Mouse (Mus musculus) forebrain, embryonic 14.5 days (tissue): ENCODE data around the gene Ift81. TPM values are rescaled to one million over a fixed set of nuclear protein-coding genes. Genes with fewer than 3 reads are reported as not detected.

Experiments
- ATAC-seq: fragments of 200-750 bp; cut with Nextera tagmentation; 2 replicates; pipeline ENCODE4 v1.8.0; 2017; ENCODE audit warnings: mild to moderate bottlenecking, moderate library complexity
- DNase-seq: peaks from one replicate; pipeline ENCODE4 v3.0.0-alpha.2; 2015; ENCODE audit warnings: low spot score
- H3K27ac ChIP-seq: fragments of 300-500 bp; sonication (generic); 2 replicates; pipeline ENCODE4 v1.5.1; 2014; ENCODE audit warnings: low read depth, mild to moderate bottlenecking, control low read depth, low read length, moderate library complexity
- H3K27me3 ChIP-seq: fragments of 300-500 bp; sonication (generic); replicated peaks from 2 replicates; pipeline ENCODE4 v1.6.1; 2014; ENCODE audit warnings: low read length, control low read depth, mixed read lengths; ENCODE audit not compliant: control insufficient read depth, insufficient read depth
- H3K36me3 ChIP-seq: fragments of 300-500 bp; sonication (generic); 2 replicates; pipeline ENCODE4 v1.6.1; 2014; ENCODE audit warnings: low read length, control low read depth; ENCODE audit not compliant: control insufficient read depth, insufficient read depth
- H3K4me1 ChIP-seq: fragments of 300-500 bp; sonication (generic); 2 replicates; pipeline ENCODE4 v1.6.1; 2014; ENCODE audit warnings: antibody characterized with exemption, low read length, control low read depth; ENCODE audit not compliant: control insufficient read depth, insufficient read depth
- H3K4me2 ChIP-seq: fragments of 300-500 bp; sonication (generic); 2 replicates; pipeline ENCODE4 v1.6.1; 2014; ENCODE audit warnings: mild to moderate bottlenecking, control low read depth, low read length
- H3K4me3 ChIP-seq: fragments of 300-500 bp; sonication (generic); 2 replicates; pipeline ENCODE4 v1.5.1; 2014; ENCODE audit warnings: low read depth, low read length, control low read depth
- H3K9ac ChIP-seq: fragments of 300-500 bp; sonication (generic); 2 replicates; pipeline ENCODE4 v1.6.1; 2014; ENCODE audit warnings: mild to moderate bottlenecking, low read length, control low read depth, moderate library complexity
- H3K9me3 ChIP-seq: fragments of 300-500 bp; sonication (generic); replicated peaks from 2 replicates; pipeline ENCODE4 v1.6.1; 2016; ENCODE audit warnings: low read length, control low read depth, mixed read lengths; ENCODE audit not compliant: control insufficient read depth
- WGBS: fragments of 180-500 bp; shearing (Covaris S2); extraction: QIAGEN DNeasy Blood & Tissue Kit; methylation state at CpG from one replicate; pipeline ENCODE4 v1.1.7; 2014; 5-methylcytosine and 5-hydroxymethylcytosine counted together
- polyA plus RNA-seq: library from polyadenylated mRNA; unstranded; fragments of >200 nt; fragmentation: Nextera tagmentation; extraction: Ambion mirVana; gene quantifications from 2 replicates; pipeline ENCODE4 v1.2.1, GENCODE M21; 2014

Ift81 gene
- polyA plus RNA-seq, 1 experiment from 2014 or later, result 48.9 TPM

DNA sequence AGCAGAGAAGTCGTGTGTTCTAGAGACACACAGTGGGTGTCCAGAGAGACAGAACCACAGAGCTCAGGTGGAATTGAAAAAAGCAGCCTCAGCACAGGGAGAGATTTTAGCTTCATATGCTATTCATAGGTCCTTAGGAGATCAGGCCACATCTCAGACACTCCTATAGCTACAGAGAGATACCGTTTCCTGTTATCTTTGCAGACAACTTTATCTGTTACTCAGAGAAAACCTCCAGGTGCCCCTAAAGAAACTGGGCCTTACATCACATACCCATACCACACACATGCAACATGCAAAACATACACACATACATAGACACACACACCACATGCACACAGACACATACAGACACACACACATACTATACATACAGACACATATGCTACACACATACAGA lies 24.0 kb upstream of the Ift81 start:
- no peaks in the 10 kb centered on the region for H3K9me3 ChIP-seq
- H3K4me1 ChIP-seq, result 0 out of 2 replicates have a peak, but pooled peaks cover 2% of the 10 kb centered on the region
- DNase-seq (no peak), ATAC-seq (no peak)
- no peaks in the 10 kb centered on the region for H3K27me3 ChIP-seq
- H3K4me2 ChIP-seq, result no peak overlapping the region
- WGBS, result 86% methylated on average over 2 of the region's 2 CpGs
- no peak overlapping the region for H3K9ac ChIP-seq
- H3K27ac ChIP-seq, result no peak overlapping the region
- H3K4me3 ChIP-seq, result no peak overlapping the region
- H3K36me3 ChIP-seq, result no peaks in the 10 kb centered on the region

DNA sequence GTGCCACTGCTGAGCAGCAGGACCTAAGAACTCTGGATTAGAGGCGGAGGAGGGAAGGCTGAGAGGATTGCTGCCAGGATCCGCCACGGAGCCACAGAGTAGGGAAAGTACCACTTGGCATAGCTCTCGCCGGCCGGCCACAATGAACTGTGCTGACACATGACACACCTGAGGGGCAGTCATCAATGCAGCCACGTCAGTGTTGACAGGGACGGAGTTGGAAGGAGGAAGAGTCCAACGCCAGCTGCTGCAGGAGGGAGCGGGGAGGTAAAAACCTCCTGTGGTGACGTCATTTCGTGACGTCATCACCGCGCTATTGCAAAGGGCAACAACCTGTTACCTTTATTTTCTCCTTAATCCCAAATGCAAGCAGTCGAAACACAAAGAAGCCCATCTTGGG lies 22.6 kb upstream of the Ift81 start:
- 33% methylated on average over 16 of the region's 16 CpGs for WGBS
- DNase-seq, result peak; percentile 23
- ATAC-seq, result no peak
- 0 out of 2 replicates have a peak, but pooled peaks cover 2% of the 10 kb centered on the region for H3K4me1 ChIP-seq
- no peaks in the 10 kb centered on the region for H3K9me3 ChIP-seq
- no peak overlapping the region for H3K27ac ChIP-seq
- H3K36me3 ChIP-seq, result no peaks in the 10 kb centered on the region
- no peaks in the 10 kb centered on the region for H3K27me3 ChIP-seq
- peak overlapping the region; percentile 11; the same call in 1 of the 2 replicates for H3K4me3 ChIP-seq
- peak overlapping the region; percentile 39 for H3K4me2 ChIP-seq
- H3K9ac ChIP-seq, result no peak overlapping the region

DNA sequence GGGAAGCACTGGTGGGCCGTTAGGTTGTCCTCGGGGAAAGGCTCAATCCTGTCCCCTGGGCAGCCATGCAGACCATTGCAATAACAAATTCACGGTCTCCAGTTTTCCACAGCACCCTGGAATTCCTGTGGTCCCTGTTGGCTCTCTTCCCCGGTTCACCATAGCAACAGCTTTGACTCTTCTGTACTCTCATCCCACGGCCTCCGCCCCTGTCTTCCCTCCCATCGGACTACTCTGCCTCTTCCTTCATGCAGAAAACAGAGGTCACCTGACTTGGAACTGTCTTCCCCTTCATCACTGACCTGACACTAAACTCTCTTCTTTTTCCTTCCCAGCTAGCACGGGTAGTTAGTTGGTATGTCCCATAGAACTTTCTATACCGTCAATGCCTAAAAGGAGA lies 22.0 kb upstream of the Ift81 start:
- no peaks in the 10 kb centered on the region for H3K36me3 ChIP-seq
- H3K4me2 ChIP-seq, result no peak overlapping the region
- no peaks in the 10 kb centered on the region for H3K27me3 ChIP-seq
- no peaks in the 10 kb centered on the region for H3K9me3 ChIP-seq
- no peak overlapping the region for H3K27ac ChIP-seq
- H3K4me3 ChIP-seq, result no peak overlapping the region
- no peak overlapping the region for H3K9ac ChIP-seq
- WGBS, result 79% methylated on average over 9 of the region's 9 CpGs
- H3K4me1 ChIP-seq, result 0 out of 2 replicates have a peak, but pooled peaks cover 2% of the 10 kb centered on the region
- ATAC-seq, result no peak
- no peak for DNase-seq

DNA sequence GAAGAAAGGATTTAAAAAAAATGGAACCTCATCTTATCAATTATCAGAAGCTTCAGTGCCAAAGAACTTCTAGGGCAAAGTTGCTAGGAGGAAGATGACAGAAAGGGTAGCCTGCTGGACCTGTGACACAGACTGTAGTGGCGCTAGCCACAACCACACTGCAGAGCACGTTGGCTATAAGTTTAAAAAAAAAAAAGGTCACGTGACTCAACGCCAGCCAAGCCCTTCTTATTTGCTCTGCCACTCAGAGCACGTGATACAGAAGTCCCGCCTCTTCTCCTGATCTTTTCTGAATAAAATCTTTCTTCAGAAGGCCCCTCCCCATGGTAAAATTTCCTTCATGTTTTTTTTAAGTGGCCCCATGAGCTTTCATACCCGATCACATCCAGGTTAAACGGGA lies 20.9 kb upstream of the Ift81 start:
- H3K9me3 ChIP-seq, result no peaks in the 10 kb centered on the region
- ATAC-seq, result no peak
- H3K27me3 ChIP-seq, result no peaks in the 10 kb centered on the region
- H3K4me1 ChIP-seq, result 0 out of 2 replicates have a peak, but pooled peaks cover 2% of the 10 kb centered on the region
- H3K4me2 ChIP-seq, result no peak overlapping the region
- H3K27ac ChIP-seq, result no peak overlapping the region
- H3K9ac ChIP-seq, result no peak overlapping the region
- H3K36me3 ChIP-seq, result no peaks in the 10 kb centered on the region
- H3K4me3 ChIP-seq, result no peak overlapping the region
- DNase-seq, result no peak
- 81% methylated on average over 8 of the region's 8 CpGs for WGBS

DNA sequence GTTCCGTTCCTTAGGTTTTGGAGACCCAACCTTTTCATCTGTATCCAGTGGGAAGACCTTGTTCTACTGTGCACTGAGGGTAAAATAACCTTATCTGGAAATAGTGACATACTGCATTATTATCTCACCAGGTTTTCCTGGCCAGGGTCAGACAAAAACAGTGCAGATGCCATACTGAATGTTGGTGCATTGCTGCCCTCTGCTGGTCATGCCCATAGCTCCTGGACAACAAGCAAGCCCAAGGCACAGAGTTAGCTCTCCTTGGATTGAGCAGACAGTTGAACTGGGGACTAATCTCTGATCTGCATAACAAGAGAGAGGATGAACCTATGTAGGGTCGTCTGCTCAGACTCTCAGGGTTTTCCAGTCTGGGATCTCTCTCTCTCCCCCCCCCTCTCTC lies 12.9 kb upstream of the Ift81 start:
- Histone ChIP-seq H3K9ac (no peak overlapping the region), H3K27ac (no peak overlapping the region), H3K9me3 (no peaks in the 10 kb centered on the region), H3K4me3 (no peak overlapping the region), H3K36me3 (no peaks in the 10 kb centered on the region), H3K4me1 (no peaks in the 10 kb centered on the region), H3K4me2 (no peak overlapping the region), H3K27me3 (no peaks in the 10 kb centered on the region)
- peak; percentile 76 for ATAC-seq
- peak; percentile 93 for DNase-seq
- 31% methylated on average over 2 of the region's 2 CpGs for WGBS

DNA sequence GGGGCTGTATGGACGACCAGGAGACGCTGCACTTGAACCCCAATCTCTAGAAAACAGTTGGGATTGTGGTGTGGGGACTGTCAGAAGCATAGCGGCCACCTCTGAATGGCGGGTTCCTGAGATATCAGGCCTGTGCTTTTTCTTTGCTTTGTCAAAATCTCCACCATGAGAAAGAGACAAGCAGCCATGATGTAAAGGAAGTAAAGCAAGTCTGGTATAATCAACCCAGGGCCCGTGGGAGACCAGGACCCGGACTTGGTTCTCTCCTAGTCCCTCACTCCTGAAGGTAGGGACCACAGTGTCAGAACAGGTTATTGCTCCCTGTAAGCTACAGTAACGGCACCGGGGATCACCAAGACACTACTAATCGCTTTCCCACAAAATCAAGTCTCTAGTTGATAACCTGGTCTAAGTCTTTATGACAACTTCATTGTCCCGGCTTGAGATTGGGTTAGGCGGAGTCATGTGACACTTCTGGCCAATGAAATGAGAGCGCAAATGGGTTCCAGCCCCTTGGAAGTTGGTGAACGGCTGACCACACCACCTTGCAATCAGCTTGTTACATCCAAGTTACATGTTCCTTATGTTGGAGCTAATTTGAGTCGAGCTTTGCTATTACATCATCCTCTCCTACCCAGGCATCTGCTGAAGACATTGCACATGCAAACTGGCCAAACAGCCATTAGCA lies 11.4 kb upstream of the Ift81 start:
- no peak overlapping the region for H3K9ac ChIP-seq
- ATAC-seq (no peak), DNase-seq (no peak)
- H3K36me3 ChIP-seq, result no peaks in the 10 kb centered on the region
- WGBS, result 87% methylated on average over 14 of the region's 14 CpGs
- H3K4me2 ChIP-seq, result no peak overlapping the region
- H3K4me1 ChIP-seq, result 0 out of 2 replicates have a peak, but pooled peaks cover 2% of the 10 kb centered on the region
- no peak overlapping the region for H3K27ac ChIP-seq
- H3K9me3 ChIP-seq, result no peaks in the 10 kb centered on the region
- no peaks in the 10 kb centered on the region for H3K27me3 ChIP-seq
- H3K4me3 ChIP-seq, result no peak overlapping the region

DNA sequence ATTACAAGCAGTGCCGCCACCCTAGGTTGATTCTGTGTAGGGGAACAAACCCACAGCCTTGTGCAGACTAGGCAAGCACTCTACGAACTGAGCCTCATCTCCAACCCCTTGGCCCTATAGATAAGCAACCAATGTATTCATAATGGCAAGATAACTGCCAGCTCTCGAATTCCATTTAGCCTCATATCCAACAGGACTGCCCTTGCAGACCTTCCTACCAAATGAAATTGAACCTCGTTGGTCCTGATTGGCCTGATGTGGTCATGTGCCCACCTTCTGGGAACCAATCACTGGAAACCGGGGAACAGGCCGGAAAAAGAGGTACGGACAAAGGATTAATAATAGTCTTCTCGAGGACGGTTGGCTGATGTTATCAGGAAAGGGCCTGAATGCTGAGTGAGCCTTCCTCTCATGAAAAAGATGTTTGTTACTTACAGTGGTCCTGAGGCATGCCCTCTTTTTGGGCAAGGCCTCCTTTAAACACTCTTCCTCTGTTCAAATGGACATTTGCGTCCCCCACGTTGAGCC lies 10.7 kb upstream of the Ift81 start:
- Histone ChIP-seq H3K27me3 (no peaks in the 10 kb centered on the region), H3K27ac (no peak overlapping the region), H3K9ac (no peak overlapping the region), H3K9me3 (no peaks in the 10 kb centered on the region), H3K4me2 (no peak overlapping the region), H3K4me3 (no peak overlapping the region), H3K36me3 (no peaks in the 10 kb centered on the region), H3K4me1 (0 out of 2 replicates have a peak, but pooled peaks cover 2% of the 10 kb centered on the region)
- no peak for DNase-seq
- 93% methylated on average over 11 of the region's 11 CpGs for WGBS
- ATAC-seq, result no peak

DNA sequence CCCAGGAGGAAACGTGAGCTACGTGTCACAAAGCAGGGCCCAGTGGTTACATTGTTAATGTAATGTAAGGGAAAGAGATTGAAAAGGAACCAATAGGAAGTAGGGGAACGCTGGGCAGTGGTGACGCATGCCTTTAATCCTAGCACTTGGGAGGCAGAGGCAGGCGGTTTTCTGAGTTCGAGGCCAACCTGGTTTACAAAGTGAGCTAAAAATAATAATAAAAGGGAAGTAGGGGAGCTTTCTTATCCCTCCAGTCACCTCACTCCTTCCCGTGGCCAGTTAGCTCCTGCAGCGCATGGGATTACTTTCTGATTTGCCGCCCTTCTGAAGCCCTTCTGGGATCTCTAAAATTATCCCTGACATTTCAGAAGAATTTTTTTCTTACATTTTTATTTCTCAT lies 9.5 kb upstream of the Ift81 start:
- Histone ChIP-seq H3K9me3 (no peaks in the 10 kb centered on the region), H3K4me3 (no peak overlapping the region), H3K36me3 (no peaks in the 10 kb centered on the region), H3K9ac (no peak overlapping the region), H3K4me1 (0 out of 2 replicates have a peak, but pooled peaks cover 2% of the 10 kb centered on the region), H3K4me2 (no peak overlapping the region), H3K27me3 (no peaks in the 10 kb centered on the region), H3K27ac (no peak overlapping the region)
- 78% methylated on average over 9 of the region's 9 CpGs for whole genome bisulfite sequencing
- no peak for ATAC-seq
- DNase-seq, result no peak

DNA sequence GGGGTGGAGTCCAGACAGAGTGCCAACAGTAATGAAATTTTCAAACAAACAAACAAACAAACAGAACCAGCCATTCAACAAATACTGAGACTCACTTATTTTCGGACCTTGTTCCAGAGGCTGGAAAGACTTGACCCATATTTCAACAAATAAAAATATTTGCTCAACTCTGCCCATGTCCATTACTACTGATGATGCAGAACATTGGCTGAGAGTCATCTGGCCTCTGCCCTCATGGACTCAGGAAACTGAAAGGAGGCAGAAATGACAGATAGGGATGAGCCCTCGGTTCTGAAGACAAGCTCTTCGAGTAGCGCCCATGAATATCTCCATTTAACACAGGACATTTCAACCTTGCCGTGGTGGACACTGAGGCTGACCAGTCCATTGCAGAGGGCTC lies 8.2 kb upstream of the Ift81 start:
- Histone ChIP-seq H3K9ac (no peak overlapping the region), H3K4me2 (no peak overlapping the region), H3K9me3 (no peaks in the 10 kb centered on the region), H3K27me3 (no peaks in the 10 kb centered on the region), H3K4me1 (0 out of 2 replicates have a peak, but pooled peaks cover 2% of the 10 kb centered on the region), H3K27ac (no peak overlapping the region), H3K36me3 (no peaks in the 10 kb centered on the region), H3K4me3 (no peak overlapping the region)
- ATAC-seq, result no peak
- DNase-seq, result no peak
- 92% methylated on average over 5 of the region's 5 CpGs for WGBS
